Mouse (Mus musculus): ENCODE results near the gene Spo11.
A peak's percentile ranks its signal among the peaks of the same experiment; 100 is the strongest.

Gene Spo11

GRCm38 (mm10) chr2:172959006-172959768 is 18.3 kb upstream of the Spo11 start:
- DNase-seq = no peak

GRCm38 (mm10) chr2:172960350-172960749 is 17.1 kb upstream of the Spo11 start:
- no peak for DNase-seq

GRCm38 (mm10) chr2:172961211-172961610 is 16.3 kb upstream of the Spo11 start:
- DNase-seq = no peak

- no peak for DNase-seq
These were observed 12.3 kb upstream of the Spo11 start for GRCm38 (mm10) chr2:172965249-172965648.

GRCm38 (mm10) chr2:172966480-172966879 is 11.0 kb upstream of the Spo11 start:
- no peak for DNase-seq

- DNase-seq = no peak
These were observed 5.6 kb upstream of the Spo11 start for GRCm38 (mm10) chr2:172971865-172972264.

- DNase-seq = no peak
These were observed 3.5 kb upstream of the Spo11 start for GRCm38 (mm10) chr2:172973806-172974565.

GRCm38 (mm10) chr2:172974701-172975100 is 2.8 kb upstream of the Spo11 start:
- DNase-seq = no peak

GRCm38 (mm10) chr2:172975159-172975558 is 2.3 kb upstream of the Spo11 start:
- DNase-seq = no peak

GRCm38 (mm10) chr2:172976661-172977238 is 750 bp upstream of the Spo11 start:
- DNase-seq = no peak

- no peak for DNase-seq
These were observed 682 bp downstream of the Spo11 start for GRCm38 (mm10) chr2:172978131-172978633.

GRCm38 (mm10) chr2:172979666-172980345 is 2.3 kb downstream of the Spo11 start:
- no peak for DNase-seq

GRCm38 (mm10) chr2:172982776-172983561 is 5.5 kb downstream of the Spo11 start:
- DNase-seq = no peak

- DNase-seq = no peak
These were observed 12.7 kb downstream of the Spo11 start for GRCm38 (mm10) chr2:172990161-172990560.

GRCm38 (mm10) chr2:172996207-172996606 is 18.7 kb downstream of the Spo11 start:
- no peak for DNase-seq

- DNase-seq = no peak
These were observed 20.2 kb downstream of the Spo11 start for GRCm38 (mm10) chr2:172997748-172998147.

- no peak for DNase-seq
These were observed 21.0 kb downstream of the Spo11 start for GRCm38 (mm10) chr2:172998478-172998877.

GRCm38 (mm10) chr2:172999630-173000284 is 22.3 kb downstream of the Spo11 start, which contains the start of gene Rae1:
TSS of gene Rae1 (plus strand) at chr2:173000117.
- peak; percentile 97 for DNase-seq

GRCm38 (mm10) chr2:173000285-173000652 is 22.8 kb downstream of the Spo11 start:
- no peak for DNase-seq

- DNase-seq = no peak
These were observed 23.4 kb downstream of the Spo11 start for GRCm38 (mm10) chr2:173000921-173001320.

- no peak for DNase-seq
These were observed 26.2 kb downstream of the Spo11 start for GRCm38 (mm10) chr2:173003737-173004136.
